Mouse (Mus musculus): Measurements from ENCODE around the gene Eloa.

Gene Eloa

DNA sequence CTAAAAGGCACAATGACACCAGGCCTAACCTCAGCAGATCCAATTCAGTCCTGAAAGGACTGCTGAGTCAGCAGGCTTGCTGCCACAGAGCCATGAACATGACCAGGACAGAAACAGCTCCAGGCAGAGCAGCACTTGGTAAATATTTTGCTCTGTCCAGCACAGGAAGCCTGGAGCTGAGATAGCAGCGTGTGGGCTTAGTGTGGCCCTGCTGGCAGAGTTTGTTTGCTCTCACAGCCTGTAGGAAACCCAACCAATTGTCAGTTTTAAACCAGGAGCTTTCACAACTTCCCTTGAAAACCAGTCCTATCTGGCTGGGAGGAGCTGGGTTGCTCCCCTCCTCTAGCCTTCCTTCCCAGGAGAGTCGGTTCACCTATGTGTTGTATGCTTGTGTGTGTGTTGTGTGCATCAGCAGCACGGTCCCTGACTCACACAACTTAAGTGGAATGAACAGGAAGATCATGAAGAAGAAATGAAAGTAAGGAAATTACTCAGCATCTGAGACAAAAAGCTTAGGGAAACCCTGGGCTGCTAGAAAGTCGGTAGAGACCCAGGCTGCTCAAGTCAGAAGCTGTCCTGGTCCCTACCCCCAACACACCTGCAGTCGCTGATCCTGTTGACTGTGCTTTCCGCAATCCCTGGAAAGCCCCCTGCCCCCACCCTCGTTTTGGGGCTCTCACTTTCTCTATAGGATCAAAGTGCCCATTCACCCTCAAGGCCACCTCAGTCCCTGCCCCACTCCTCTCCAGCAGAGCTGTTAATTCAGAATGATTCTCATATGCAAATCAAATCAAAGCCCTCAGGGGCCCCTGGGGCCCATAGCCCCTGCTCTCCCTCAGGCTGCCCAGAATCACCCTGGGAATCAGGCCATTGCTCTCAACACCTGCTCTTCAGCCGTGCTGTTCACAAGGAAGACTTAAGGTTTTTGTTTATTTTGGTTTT, 9.7 kb upstream of the Eloa start:
- peak; percentile 39 for DNase-seq

DNA sequence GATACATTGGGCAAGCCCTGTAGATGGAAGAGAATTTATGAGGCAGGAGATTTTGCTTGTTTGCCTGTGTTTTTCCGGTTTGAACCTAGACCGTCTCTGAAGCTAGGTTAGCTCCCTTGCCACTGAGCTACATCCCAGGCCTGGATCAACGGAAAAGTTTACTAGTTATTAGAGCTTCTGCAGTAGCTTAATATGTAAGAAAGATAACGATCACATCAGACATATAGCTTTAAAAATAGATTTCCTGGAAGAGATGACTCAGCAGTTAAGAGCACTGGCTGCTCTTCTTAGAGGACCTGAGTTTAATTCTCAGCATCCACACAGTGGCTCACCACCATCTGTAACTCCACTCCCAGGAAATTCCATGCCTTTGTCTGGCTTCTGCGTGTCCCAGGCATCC, 7.1 kb upstream of the Eloa start:
- no peak for DNase-seq

DNA sequence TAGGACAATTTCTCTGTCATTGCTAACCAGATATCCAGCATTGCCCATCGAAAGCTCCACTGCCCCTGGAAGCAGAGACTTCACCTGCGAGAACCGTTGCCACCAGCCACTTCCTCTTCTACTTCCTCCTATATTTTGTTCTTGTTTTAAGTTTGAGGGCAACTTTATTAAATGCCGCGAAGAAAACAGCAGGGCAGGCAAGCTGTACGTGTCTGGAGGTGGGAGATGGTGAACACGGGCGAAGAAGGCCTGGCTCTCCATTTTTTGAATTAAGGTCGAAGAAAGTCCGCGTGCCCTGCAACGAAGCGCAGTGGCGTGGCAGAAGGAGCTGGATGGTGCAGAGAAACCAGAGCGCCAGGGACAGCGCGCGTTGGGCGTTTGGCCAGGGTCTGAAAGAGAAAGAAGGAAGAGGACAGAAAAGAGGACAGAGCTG, 6.6 kb upstream of the Eloa start:
- no peak for DNase-seq

DNA sequence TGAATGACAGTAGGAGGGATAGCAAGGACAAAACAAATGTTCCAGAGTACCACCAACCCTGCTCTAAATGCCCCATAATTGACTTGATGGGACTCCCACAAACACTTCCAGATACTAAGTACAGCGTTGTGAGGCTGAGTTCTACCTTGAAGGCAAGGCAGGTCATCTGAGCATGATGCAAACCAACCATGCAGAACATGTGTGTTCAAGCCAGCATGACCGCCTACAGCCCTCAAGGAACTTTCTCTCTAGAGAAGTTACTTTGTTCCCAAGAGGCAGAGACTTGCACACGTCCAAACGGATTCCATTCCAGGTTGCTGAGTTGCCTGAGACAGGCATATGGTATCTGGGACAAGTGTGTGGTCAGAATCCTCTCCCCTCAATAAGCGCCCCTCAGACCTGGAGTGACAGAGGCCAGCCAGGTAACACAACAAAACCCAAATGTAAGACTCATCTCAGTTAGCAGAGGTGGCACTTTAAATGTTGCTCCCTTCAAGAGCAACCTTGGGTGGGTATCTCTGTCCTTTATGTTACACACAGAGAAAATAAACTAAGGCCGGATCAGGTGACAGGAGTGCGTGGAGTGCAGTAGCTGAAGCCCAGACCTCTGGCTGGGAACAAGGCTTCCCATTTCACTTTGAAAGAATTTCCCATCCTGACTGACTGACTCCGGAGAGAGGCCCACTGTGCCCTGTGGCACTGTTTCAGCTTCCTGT, 6.0 kb upstream of the Eloa start:
- no peak for DNase-seq

DNA sequence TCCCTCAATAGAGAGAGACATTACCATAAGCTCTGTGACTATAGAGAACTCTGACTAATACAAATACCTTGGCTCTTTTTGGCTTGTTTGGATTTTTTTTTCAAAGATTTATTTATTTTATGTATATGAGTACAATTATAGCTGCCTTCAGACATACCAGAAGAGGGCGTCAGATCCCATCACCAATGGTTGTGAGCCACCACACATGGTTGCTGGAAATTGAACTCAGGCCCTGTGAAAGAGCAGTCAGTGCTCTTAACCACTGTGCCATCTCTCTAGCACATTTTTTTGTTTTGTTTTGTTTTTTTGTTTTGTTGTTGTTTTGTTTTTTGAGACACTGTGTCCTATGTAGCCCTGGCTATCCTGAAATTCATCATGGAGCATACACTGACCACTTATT, 3.8 kb upstream of the Eloa start:
- DNase-seq: no peak

DNA sequence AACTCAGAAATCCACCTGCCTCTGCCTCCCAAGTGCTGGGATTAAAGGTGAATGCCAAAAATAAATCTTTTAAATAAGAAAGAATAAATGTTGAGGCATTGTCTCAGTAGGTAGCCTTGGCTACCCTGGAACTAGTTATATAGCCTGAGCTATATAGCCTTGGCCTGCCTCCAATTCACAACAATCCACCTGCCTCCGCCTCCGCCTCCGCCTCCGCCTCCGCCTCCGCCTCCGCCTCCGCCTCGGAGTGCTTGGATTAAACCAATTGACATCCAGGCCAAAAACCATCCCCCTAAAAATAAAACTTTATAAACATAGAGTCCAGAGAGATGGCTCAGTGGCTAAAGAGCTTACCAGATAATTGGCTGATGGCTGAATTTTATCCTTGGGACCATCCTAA, 1.4 kb upstream of the Eloa start:
- DNase-seq: no peak

DNA sequence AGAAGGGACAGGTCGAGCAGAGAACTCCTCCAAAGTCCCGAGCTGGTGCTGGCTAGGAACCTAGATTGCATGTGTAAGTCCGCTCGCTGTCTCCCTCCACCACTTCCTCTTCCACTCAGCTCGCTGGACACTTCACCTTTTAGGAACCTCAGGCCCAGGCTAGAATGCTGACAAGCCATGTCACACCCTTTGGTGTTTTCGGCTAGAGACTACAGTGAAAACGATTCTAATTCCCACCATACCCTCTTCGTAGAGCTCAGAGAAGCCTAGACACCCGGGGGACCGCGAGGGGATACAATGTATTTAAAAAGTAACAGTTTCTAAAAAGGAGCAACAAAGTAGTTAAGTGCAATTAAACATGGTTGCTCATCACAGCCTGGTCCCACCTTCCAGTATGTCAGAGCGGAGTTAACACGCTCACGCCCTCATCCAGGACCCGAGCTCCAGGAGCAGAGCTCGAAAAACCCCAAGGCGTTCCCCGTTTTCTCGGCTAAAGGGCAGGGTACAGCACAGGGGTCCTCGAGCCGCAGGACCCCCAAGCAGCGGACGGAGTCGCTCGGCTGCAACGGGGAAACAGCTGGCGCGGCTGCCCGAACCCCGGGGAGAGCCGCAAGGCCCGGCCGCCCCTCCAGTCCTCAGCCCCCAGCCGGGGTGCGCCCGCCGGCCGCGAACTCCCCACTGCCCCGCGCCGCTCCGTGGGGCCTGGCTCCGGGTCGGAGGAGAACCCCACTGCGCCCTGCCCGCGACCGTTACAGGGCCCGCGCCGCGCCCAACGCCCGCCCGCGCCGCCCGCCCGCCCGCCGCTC, 617 bp downstream of the Eloa start:
- DNase-seq: peak; percentile 24

DNA sequence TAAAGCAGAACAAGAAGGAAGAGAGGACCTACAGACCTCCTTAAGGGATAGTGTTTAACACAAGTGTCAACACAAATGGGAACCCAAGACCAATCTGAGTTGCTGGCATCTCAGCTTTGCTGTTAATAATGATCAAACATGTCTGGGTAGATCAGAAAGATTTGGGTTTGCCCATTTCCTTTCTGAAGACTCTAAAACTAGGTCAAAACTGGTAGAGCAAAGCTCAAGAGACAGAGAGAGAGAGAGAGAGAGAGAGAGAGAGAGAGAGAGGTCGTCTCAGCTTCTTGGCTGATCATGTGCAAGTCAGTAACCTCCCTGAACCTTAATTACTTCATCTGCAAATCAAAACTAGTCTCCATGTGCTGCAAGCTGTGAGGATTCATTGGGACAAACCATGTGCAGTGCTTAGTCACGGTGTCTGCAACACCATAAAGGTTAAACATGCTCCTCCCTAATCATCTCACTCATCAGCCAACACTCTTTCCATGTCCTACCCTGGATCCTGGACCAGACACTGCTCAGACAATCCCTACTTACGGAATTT, 5.4 kb downstream of the Eloa start:
- no peak for DNase-seq

DNA sequence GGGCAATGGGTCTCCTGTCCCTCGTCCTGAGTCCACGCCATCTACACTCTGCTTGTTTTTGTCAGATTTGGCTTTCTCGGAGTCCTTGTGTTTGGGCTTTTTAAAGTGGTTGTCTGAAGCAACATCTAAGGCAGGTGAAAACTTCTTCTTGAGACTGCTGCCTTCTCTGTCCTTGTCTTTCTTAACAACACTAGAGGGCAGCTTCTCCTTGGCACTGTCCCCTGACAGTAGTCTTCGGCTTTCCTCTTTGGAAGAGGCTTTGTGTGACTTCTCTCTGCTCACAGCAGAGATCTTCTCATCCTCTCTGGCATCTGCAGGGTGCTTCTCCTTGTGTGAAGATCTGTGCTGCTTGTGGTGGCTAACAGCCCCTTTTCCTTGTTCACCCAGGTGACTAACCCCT, 11.0 kb downstream of the Eloa start:
- DNase-seq: no peak

DNA sequence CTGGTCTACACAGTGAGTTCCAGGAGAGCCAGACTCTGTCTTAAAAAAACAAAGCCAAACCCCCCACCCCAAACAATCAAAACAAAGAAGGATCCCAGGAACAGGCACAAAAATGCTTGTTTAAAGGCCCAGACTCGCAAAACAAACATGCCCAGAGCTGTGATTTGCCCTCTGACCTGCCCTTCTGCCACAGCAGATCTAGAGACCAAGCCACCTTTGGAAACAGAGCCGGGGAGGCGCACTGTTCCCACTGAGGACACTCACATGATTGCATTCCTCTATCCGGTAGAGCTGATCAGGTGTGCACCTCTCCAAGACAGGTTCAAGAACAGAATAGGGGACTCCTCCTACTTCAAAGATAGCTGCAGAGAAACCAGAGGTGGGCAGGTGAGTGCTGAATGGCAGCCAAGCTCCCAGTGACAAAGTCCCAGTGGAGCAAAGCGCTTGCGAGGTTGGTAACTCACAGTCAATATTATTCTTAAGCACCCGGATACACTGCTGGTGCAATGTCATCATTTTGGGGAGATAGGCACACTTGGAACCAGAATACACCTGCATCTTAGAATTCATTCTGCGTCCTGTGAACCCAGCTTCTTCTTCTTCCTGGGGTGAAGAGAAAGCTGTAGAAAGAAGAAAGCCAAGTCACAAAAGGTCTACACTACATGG, 12.6 kb downstream of the Eloa start:
- DNase-seq: no peak

DNA sequence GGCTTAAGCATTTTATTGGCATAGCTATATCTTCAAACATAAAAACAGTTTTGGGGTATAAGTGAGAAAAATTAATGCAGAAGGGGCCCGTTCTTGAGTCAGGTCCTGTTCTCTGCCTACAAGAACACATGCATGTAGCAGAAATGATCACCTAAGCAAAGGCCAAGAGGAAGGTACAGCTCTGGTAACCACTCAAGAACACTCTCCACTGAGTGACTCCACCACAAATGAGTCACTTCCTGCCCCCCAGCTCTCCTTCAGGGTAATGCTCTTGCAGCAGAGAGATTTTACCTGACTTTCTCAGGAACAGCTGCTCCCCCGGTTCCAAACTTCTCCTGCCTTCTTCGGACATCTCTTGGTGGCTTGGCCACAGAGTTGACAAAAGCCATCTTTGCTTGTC, 14.7 kb downstream of the Eloa start:
- DNase-seq: no peak

DNA sequence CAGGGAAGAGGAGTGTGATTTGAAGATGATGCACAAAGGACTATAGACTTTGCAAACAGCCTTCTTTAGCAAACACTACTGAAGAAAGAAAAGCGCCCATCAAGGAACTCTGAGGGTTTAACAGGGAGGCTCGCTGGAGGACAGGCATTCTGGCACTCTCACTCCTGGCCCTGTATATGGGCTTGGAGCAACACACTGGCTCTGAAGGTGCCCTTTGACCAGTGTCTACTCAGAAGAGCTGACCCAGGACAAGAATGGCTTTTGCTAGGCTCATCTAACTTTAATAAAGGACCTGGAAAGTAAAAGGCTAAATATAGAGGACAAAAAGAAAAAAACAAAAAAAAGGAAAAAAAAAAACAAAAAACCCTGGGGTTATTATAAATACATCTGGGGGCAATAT, 16.6 kb downstream of the Eloa start:
- no peak for DNase-seq

DNA sequence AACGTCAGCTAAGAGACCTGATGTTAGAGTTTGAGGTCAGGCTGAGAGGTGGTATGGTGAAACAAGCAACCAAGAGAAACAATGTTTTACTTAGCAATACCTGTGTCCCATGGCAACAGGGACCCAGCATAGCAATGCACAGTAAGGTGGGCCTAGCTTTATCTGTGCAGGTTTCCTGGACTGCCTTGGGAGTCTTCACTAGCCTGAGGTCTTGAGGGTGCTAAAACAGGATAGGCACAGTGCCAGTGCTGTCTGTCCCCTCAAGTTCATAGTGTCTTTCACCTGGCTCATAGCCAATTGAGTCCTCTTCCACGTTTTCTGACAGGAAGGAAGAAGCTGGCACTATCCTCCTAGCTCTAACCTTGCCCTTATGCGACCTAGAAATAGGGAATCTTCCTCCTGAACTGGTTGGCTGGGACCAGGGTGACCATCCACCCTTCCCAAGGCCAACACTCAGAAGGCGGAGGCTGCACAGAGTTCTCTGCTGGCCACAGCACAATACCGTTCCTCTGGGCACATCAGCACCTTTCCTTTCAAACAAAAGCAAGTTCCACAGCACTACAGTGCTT, 17.4 kb downstream of the Eloa start:
- DNase-seq: no peak

DNA sequence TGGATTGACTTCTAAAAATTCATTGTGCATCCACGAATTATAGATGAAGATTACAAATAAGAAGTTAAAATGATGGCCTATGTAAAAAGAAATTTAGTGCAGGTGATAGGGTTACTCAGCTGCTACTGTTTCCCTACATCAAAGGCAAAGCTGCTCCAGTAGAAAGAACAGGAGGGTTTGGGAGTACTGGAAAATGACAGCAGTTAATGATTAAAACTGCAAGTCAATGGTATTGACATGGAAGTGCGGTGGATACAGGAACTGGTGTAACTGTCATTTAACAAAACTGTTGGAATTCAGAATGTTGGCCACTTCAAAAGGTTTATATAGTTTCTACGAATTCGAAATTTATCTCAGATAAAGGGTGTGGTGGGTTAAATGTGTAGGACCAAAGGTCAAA, 26.4 kb downstream of the Eloa start:
- DNase-seq: no peak

DNA sequence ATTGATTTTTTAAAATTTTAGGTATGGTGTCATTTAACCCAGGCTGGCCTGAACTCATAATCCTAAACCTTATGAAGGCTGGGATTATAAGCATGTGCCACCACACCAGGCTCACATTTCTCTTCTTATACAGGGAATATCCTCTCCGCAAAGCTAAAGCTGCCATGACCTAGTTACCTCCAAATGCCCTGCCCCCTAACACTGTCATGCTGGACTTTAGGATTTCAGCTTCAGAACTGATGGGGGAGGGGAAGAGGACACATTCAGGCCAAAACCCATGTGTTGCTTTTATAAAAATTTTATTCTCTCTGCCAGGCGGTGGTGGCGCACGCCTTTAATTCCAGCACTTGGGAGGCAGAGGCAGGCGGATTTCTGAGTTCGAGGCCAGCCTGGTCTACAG, 27.6 kb downstream of the Eloa start:
- DNase-seq: no peak

DNA sequence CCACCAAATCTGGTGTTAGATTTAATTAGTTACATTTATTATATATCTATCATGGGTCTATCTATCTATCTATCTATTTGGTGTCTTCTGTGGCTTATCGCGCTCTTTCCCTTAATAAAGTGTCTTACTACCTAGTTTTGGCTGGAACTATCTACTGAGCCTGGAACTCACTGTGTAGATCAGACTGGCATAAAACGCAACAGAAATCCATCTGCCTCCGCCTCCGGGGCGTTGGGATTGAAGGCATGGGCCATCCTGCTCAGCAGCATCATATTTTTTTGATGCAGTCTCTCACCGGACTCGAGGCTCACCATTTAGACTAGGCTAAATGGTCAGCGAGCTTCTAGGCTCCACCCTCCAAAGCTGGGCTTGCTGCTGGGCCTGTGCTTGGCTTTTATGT, 33.8 kb downstream of the Eloa start:
- DNase-seq: peak; percentile 18

DNA sequence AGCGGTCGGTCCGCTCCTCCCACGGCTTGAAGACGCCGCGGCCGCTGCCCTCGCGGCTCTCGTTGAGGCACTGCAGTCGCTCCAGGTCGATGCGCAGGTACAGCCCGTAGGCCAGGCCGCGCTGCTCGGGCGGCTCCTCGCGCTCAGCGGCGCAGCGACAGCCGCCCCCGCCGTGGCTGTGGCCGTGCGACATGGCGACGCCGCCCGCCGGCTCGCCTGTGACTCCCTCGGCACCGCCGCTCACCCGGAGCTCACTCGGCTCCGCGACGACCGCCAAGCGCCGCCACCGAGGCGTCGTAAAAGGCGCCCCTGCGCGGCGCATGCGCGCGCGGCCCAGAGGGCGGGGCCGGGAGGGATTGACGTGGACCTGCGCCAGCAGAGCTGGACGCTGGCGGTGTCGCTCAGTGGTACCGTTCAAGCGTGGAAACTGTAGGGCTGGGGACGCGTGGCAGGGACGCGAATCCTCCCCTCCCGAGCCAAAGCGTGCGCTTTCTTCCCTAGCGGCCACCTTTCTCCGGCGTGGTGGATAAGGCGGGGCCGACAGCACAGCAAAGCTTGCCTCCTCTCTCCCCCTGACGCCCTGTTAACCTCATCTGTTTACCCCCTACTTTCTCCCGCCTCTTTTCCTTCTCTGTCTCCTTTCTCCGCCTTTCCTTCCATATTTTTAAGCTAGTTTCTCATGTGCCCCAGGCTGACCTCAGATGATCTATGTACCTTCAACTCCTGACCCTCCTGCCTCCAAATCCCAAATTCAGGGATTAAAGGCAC, 34.4 kb downstream of the Eloa start, which contains the start of gene Pithd1:
Gene Pithd1 (minus strand): TSS at position 322 of the 768 bp plus-strand sequence.
- peak; percentile 96 for DNase-seq

DNA sequence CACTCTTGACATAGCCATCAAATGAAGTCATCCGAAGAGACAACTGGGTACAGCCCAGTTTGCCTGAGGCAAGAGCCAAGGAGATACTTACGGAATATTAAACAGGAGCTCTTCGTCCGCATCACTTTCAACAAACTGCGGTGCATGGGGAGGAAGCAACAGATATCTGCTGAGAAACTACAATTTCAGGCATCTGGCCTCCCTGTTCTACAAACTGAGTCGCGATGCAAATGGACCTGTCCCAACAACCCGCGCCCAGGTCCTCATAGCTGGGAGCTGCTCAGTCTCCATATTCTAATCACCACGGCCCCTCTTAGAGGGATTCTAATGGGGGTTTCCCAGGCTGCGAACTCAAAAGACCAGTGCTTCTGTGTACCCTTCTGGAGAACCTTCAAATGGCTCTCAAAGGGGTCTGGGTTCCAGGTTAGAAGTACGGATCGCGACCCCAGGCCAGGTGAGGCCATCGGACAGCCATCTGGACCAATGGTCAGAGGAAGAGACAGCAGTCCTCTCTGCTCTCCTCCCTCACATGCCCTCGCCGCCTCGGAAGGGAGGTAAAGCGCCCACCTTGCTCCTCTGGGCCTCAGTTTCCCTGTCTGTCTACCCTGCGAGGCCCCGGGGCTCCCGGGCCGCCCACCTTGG, 35.1 kb downstream of the Eloa start:
- peak; percentile 23 for DNase-seq

DNA sequence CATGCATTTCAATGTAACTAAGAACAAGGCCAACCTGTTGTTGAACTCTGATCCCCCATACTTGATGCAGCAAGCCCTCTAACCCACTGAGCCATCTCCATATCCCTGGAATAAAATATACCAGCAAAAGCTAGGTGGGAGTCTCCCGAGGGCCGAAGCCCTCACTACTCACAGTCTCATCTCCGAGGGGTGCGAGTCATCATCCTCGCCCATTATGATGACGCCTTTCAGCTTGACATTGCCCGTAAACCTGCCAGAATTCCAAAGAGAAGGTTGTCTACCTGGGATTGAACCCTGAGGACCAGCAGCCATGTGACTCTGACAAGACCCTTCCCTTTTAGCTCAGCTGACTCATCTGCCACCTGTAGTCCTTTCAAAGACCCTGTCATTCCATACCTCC, 35.8 kb downstream of the Eloa start:
- DNase-seq: no peak

DNA sequence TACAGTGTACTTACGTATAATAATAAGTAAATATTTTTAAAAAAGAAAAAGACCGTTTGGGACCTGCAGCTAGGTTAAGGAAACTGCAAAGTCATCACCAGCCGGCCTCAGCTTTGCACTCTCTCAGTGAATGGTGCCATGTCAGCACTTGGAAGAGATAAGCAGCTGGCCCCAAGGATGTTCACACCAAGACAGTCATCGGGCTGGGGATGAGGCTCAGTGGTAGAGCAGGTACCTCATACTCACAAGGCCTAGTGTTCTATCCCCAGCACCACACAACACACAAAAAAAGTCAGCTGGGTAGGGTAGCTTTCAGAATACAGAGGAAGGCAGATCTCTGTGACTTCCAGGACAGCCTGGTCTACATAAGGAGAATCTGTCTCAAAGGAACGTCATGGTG, 36.4 kb downstream of the Eloa start:
- DNase-seq: no peak

DNA sequence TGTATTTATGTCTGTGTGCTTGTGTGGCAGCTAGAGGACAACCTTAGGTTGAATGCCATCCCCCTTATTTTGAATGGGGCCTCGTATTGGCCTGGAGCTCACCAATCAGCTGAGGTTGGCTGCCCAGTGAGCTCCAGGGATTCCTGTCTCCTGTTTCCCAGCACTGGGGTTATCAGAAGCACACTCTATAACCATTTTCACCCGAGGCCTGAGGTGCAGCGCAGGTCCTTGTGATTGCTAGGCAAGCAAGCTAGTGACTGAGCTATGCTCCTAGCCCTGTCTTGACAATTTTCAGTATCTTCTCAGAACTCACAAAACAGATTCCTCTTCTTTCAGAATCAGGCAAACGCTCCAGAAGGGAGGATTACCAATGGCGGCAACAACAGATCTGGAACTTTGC, 37.0 kb downstream of the Eloa start:
- DNase-seq: no peak
